In genomic region chr9:13633371-13633770, GRCm38 (mm10) we compare ENCODE assay signal across 12 mouse cellular contexts.
DNase-seq lines count a peak whose midpoint lies in the region; ATAC-seq and TF ChIP-seq lines count a peak whose summit lies in the region.
"Had no signal": no experiment of that assay in that cellular context is flagged by ENCODE, and none has a peak within 500 bp of the region (broad histone marks: within the 10 kb centered on the region; RNA-seq: fewer than 3 reads in every experiment).

No protein-coding gene starts in this region.

- H3K4me3 ChIP-seq in kidney, adult 2 months (ENCODE audit: insufficient read depth, low read depth, low read length), result no peak overlapping the region
- H3K4me3 ChIP-seq in forebrain, embryonic 15.5 days, result no peak overlapping the region
- H3K4me3 ChIP-seq in hindbrain, embryonic 12.5 days, result no peak overlapping the region
- H3K4me3 ChIP-seq: midbrain, embryonic 10.5 days; neural tube, embryonic 13.5 days had no signal

- TF ChIP-seq CTCF in kidney, adult 2 months (conservative IDR thresholded peaks at IDR 0.05; ENCODE audit: insufficient read depth, insufficient read length, low read depth, low read length), result no peak

- no peak for TF ChIP-seq POLR2A in kidney, adult 2 months (IDR thresholded peaks at IDR 0.05; ENCODE audit: low read depth, low read length)

- no peak overlapping the region for H3K4me2 ChIP-seq in forebrain, embryonic 15.5 days (replicated peaks)
- no peak overlapping the region for H3K4me2 ChIP-seq in hindbrain, embryonic 12.5 days (replicated peaks)
- H3K4me2 ChIP-seq: hindbrain, embryonic 14.5 days; neural tube, embryonic 13.5 days had no signal

- no peaks in the 10 kb centered on the region for H3K36me3 ChIP-seq in kidney, adult 2 months (ENCODE audit: control insufficient read depth, insufficient read depth, low read length)
- H3K36me3 ChIP-seq in forebrain, embryonic 15.5 days, result no peaks in the 10 kb centered on the region
- H3K36me3 ChIP-seq in hindbrain, embryonic 12.5 days, result no peaks in the 10 kb centered on the region
- H3K36me3 ChIP-seq: midbrain, embryonic 10.5 days; neural tube, embryonic 13.5 days had no signal

- no peaks in the 10 kb centered on the region for H3K9me3 ChIP-seq in forebrain, embryonic 15.5 days
- no peaks in the 10 kb centered on the region for H3K9me3 ChIP-seq in hindbrain, embryonic 12.5 days (replicated peaks)
- H3K9me3 ChIP-seq: midbrain, embryonic 10.5 days; neural tube, embryonic 13.5 days had no signal

- no peaks in the 10 kb centered on the region for H3K4me1 ChIP-seq in kidney, adult 2 months (ENCODE audit: control insufficient read depth, insufficient read depth, low read length)
- no peaks in the 10 kb centered on the region for H3K4me1 ChIP-seq in forebrain, embryonic 15.5 days
- H3K4me1 ChIP-seq in hindbrain, embryonic 12.5 days, result 0 out of 2 replicates have a peak, but pooled peaks cover 2% of the 10 kb centered on the region

- H3K27me3 ChIP-seq in kidney, adult 2 months (replicated peaks; ENCODE audit: control insufficient read depth, insufficient read depth, low read length), result no peaks in the 10 kb centered on the region
- H3K27me3 ChIP-seq in forebrain, embryonic 15.5 days, result no peaks in the 10 kb centered on the region
- no peaks in the 10 kb centered on the region for H3K27me3 ChIP-seq in hindbrain, embryonic 12.5 days
- H3K27me3 ChIP-seq: neural tube, embryonic 13.5 days had no signal

- WGBS in kidney, adult 2 months, result 39% methylated on average over 1 of the region's 1 CpGs
- 85% methylated on average over 1 of the region's 1 CpGs for WGBS in forebrain, embryonic 15.5 days
- WGBS in hindbrain, embryonic 12.5 days, result 70% methylated on average over 1 of the region's 1 CpGs

- no peak overlapping the region for H3K9ac ChIP-seq in forebrain, embryonic 15.5 days (replicated peaks)
- H3K9ac ChIP-seq in hindbrain, embryonic 12.5 days, result no peak overlapping the region
- H3K9ac ChIP-seq: hindbrain, embryonic 14.5 days; neural tube, embryonic 13.5 days had no signal

- peak; percentile 19 for DNase-seq in adrenal gland, postnatal 10 days
- no peak for DNase-seq in adrenal gland, adult (ENCODE audit: inconsistent age in 2 of 2, low spot score in 1 of 2)
- peak; percentile 61 to 73 for DNase-seq in heart, adult 18-20 months
- DNase-seq in kidney, adult 2 months, result peak; percentile 41
- peak; percentile 57 for DNase-seq in lung, postnatal 25 days (ENCODE audit: low spot score)
- DNase-seq in cerebellum, postnatal 25 days, result no peak
- DNase-seq: embryo, embryonic 11 days had no signal

- no peak for ATAC-seq in forebrain, embryonic 15.5 days (replicated peaks)
- ATAC-seq in hindbrain, embryonic 12.5 days (ENCODE audit: low FRiP score), result no peak

- H3K27ac ChIP-seq in kidney, adult 2 months (ENCODE audit: insufficient read depth, low read depth, low read length), result no peak overlapping the region; the same call in 1 of the 2 replicates
- no peak overlapping the region for H3K27ac ChIP-seq in forebrain, embryonic 15.5 days (replicated peaks)
- H3K27ac ChIP-seq in hindbrain, embryonic 12.5 days, result no peak overlapping the region
- H3K27ac ChIP-seq: hindbrain, embryonic 14.5 days; midbrain, embryonic 10.5 days; neural tube, embryonic 13.5 days had no signal

Comparison
In these comparisons a context has a peak if more than half of its experiments do, and no peak if none do; other contexts are left out.
1. DNase-seq: peak in adrenal gland, postnatal 10 days (single experiment), heart, adult 18-20 months (2 of 2), kidney, adult 2 months (single experiment) and lung, postnatal 25 days (single experiment); none in adrenal gland, adult (0 of 2) and cerebellum, postnatal 25 days (0 of 2).